Mouse (Mus musculus) brain, adult 2 months (tissue): ENCODE data around the gene Sgsm1.

Experiments used
- DNase-seq: peaks from one replicate; pipeline ENCODE4 v3.0.0; 2011; ENCODE audit warnings: low read depth, low spot score

The Sgsm1 gene

GRCm38 (mm10) chr5:113286048-113286447 lies 24.5 kb downstream of the Sgsm1 start:
- no peak for DNase-seq

- no peak for DNase-seq
Observed at GRCm38 (mm10) chr5:113285541-113285940, 25.0 kb downstream of the Sgsm1 start.

- DNase-seq: no peak
Observed at GRCm38 (mm10) chr5:113283726-113284125, 26.9 kb downstream of the Sgsm1 start.

- peak; percentile 64 for DNase-seq
Observed at GRCm38 (mm10) chr5:113281557-113281956, 29.0 kb downstream of the Sgsm1 start.

- peak; percentile 58 for DNase-seq
Observed at GRCm38 (mm10) chr5:113280138-113280856, 30.3 kb downstream of the Sgsm1 start.

- no peak for DNase-seq
Observed at GRCm38 (mm10) chr5:113275839-113276238, 34.7 kb downstream of the Sgsm1 start.

- DNase-seq: peak; percentile 95
Observed at GRCm38 (mm10) chr5:113271207-113271811, 39.3 kb downstream of the Sgsm1 start.

- no peak for DNase-seq
Observed at GRCm38 (mm10) chr5:113270043-113270442, 40.5 kb downstream of the Sgsm1 start.

- no peak for DNase-seq
Observed at GRCm38 (mm10) chr5:113268246-113268645, 42.3 kb downstream of the Sgsm1 start.

- DNase-seq: no peak
Observed at GRCm38 (mm10) chr5:113265637-113266036, 44.9 kb downstream of the Sgsm1 start.

GRCm38 (mm10) chr5:113250806-113251205 lies 59.8 kb downstream of the Sgsm1 start:
- peak; percentile 45 for DNase-seq

GRCm38 (mm10) chr5:113249263-113249930 lies 61.2 kb downstream of the Sgsm1 start:
- DNase-seq: peak; percentile 35

GRCm38 (mm10) chr5:113230196-113230595 lies 80.4 kb downstream of the Sgsm1 start:
- DNase-seq: no peak

- peak; percentile 92 for DNase-seq
Observed at GRCm38 (mm10) chr5:113226632-113227102, 83.9 kb downstream of the Sgsm1 start, which contains the start of gene Tmem211. TSS of gene Tmem211 (plus strand) at chr5:113226909.

GRCm38 (mm10) chr5:113225686-113226435 lies 84.7 kb downstream of the Sgsm1 start:
- DNase-seq: no peak

- DNase-seq: no peak
Observed at GRCm38 (mm10) chr5:113225271-113225670, 85.3 kb downstream of the Sgsm1 start.

GRCm38 (mm10) chr5:113223888-113224287 lies 86.7 kb downstream of the Sgsm1 start:
- DNase-seq: peak; percentile 58

- peak; percentile 56 for DNase-seq
Observed at GRCm38 (mm10) chr5:113221147-113221865, 89.3 kb downstream of the Sgsm1 start, which contains the start of gene 2900026A02Rik. TSS of gene 2900026A02Rik (minus strand) at chr5:113221236.

- DNase-seq: no peak
Observed at GRCm38 (mm10) chr5:113220383-113221146, 90.0 kb downstream of the Sgsm1 start.

- no peak for DNase-seq
Observed at GRCm38 (mm10) chr5:113219876-113220275, 90.7 kb downstream of the Sgsm1 start.
